Mouse (Mus musculus): ENCODE results near the gene Mmd2. TPM values are rescaled to one million over a fixed set of nuclear protein-coding genes. Genes with fewer than 3 reads are reported as not detected.

Mmd2 gene
- polyA plus RNA-seq (2015; fragmentation: Nextera tagmentation; extraction: Ambion mirVana), result 136 and 152 TPM in 2 replicates

DNA sequence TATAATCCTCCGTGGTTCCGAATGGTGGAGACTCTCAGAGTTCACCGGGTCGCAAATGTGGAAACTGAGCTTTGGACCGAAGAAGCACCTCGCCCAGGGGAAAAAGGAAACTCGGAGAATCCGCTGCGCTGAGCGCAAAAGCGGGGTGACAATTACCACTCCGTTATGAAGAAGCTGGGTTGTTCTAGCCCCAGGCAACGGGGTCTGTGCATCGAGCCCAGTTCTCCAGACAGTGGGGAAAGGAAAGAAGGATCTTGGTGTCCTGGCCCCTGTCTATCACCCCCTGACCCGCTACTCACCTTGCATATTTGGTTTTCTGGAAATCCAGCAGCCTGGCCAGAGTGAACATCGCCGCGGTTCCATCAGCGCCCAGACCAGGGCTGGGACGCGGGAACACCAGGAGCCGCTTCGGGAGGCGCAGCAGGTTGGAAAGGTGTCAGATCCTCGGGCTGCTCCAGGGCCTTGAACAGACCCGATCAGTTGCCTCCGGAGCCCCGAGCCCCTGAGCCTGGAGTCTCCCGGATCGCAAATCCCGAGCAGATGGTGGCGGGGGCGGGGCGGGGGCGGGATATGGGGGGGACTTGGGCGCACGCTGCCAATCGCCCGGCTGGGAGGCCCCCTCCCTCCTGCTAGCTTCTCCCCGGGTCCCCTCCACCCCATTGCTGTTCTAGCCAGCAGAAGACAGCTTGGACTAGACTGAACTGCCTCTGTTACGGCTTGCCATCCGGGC lies at the start of gene Mmd2:
Gene Mmd2 (minus strand): TSS at position 542 of the 730 bp plus-strand sequence.

DNA sequence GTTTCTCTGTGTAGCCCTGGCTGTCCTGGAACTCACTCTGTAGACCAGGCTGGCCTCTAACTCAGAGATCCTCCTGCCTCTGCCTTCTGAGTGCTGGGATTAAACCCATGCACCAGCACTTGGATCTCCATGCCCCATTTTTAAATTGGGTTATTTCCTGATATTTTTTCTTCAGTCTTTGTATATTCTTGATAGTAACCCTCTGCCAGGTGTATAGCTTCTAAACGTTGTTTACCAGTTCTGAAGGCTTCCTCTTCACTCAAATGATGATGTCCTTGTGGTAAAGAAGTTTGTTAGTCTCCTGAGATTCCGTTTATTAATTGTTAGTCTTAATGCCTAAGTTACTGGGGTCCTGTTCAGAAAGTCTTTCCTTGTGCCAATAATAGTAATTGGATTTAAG lies 18.8 kb upstream of the Mmd2 start, which contains the start of gene Wipi2:
Gene Wipi2 (plus strand): TSS at position 301 of the 400 bp plus-strand sequence.

GRCm38 (mm10) chr5:142550706-142551652 lies 57.6 kb downstream of the Mmd2 start, which contains the start of gene Radil:
TSS of gene Radil (minus strand) at chr5:142551098.

GRCm38 (mm10) chr5:142529915-142530314 lies 78.7 kb downstream of the Mmd2 start, which contains the start of gene Papolb:
TSS of gene Papolb (minus strand) at chr5:142530076.

Other genes starting within 250 kb of the Mmd2 start
- gene Foxk1, start 207.3 kb downstream of the Mmd2 start, polyA plus RNA-seq (2015; fragmentation: Nextera tagmentation; extraction: Ambion mirVana), result 4.8 and 6.3 TPM in 2 replicates
- 7.6 and 8.8 TPM in 2 replicates for gene Ap5z1, start 144.9 kb downstream of the Mmd2 start, polyA plus RNA-seq (2015; fragmentation: Nextera tagmentation; extraction: Ambion mirVana)
- 0.14 and 0.15 TPM in 2 replicates for gene Papolb, start 78.7 kb downstream of the Mmd2 start, polyA plus RNA-seq (2015; fragmentation: Nextera tagmentation; extraction: Ambion mirVana)
- 15.3 and 19.4 TPM in 2 replicates for gene Radil, start 57.7 kb downstream of the Mmd2 start, polyA plus RNA-seq (2015; fragmentation: Nextera tagmentation; extraction: Ambion mirVana)
- gene Wipi2, start 18.9 kb upstream of the Mmd2 start, polyA plus RNA-seq (2015; fragmentation: Nextera tagmentation; extraction: Ambion mirVana), result 38.8 and 39.8 TPM in 2 replicates
- gene Slc29a4, start 83.7 kb upstream of the Mmd2 start, polyA plus RNA-seq (2015; fragmentation: Nextera tagmentation; extraction: Ambion mirVana), result 49.0 and 59.0 TPM in 2 replicates
- gene Tnrc18, start 208.9 kb upstream of the Mmd2 start, polyA plus RNA-seq (2015; fragmentation: Nextera tagmentation; extraction: Ambion mirVana), result 22.7 and 24.9 TPM in 2 replicates

All from neural tube, postnatal 0 days (tissue).